Mouse (Mus musculus) liver, embryonic 14.5 days (tissue): ENCODE measurements around the gene Rsc1a1.
A peak's percentile ranks its signal among the peaks of the same experiment; 100 is the strongest.

Source experiments
- CTCF ChIP-seq: IDR thresholded peaks from 2 replicates; pipeline ENCODE4 v1.5.1; 2016; ENCODE audit warnings: antibody characterized with exemption, low read depth, control low read depth
- EP300 ChIP-seq: IDR thresholded peaks from 2 replicates; pipeline ENCODE4 v1.6.1; 2016; ENCODE audit warnings: antibody characterized with exemption, low read depth

DNA sequence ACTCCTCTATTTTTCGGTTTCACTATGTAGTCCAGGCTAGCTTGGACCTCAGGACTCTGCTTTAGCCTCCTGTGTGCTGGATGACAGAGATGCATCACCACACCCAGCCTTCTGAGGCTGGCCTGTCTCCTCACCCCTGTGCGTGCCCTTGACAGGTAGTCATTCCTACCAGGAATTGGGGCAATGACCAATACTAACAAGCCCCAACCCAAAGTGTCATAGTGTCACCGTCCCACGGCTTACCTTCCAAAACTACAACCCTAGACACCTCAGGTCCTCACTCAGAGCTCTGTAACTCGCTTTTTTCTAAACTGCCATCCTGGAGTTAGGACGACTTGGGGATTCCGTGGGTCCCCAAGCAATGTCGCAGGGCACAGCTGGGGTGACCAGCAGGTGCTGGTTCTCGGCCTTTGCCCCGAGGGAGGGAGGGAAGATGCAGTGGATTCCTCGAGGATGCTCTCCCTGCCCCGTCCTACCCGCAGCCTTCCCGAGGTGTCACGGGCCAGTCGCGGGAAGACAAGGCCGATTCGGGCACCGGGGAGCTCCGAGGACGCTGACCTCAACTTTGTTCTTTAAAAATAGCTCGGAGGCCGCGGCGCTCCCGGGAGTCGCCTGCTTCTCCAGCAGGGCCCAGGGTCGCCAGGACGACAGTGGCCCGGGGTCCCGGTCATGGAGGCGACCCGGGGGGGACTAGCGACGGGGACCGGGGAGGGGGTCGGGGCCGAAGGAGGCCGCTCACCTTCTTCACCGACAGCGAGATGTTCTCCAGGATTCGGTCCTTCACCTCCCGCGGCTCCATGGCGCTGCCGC is 22.1 kb downstream of the Rsc1a1 start:
- TF ChIP-seq EP300 (no peak), CTCF (0 out of 2 replicates have a peak, but pooled peaks have one; percentile 9)
